Mouse (Mus musculus): ENCODE measurements around the gene Olfr283. TPM values are rescaled to one million over a fixed set of nuclear protein-coding genes. Genes with fewer than 3 reads are reported as not detected.

Olfr283 gene
- total RNA-seq, 2 experiments from 2014 or later = not detected

Other genes starting within 250 kb of the Olfr283 start
- 100 to 1,000 TPM; 102 to 106 TPM for gene Asb8, start 215.3 kb downstream of the Olfr283 start, total RNA-seq (2021)
- gene Ccdc184, start 213.8 kb downstream of the Olfr283 start, total RNA-seq (2021) = under 1 TPM; 0.81 to 0.91 TPM
- gene Olfr288, start 185.4 kb downstream of the Olfr283 start, total RNA-seq (2021) = not detected
- gene Gm44579, start 160.0 kb downstream of the Olfr283 start, total RNA-seq (2021) = not detected
- not detected for gene Olfr287, start 159.9 kb downstream of the Olfr283 start, total RNA-seq (2021)
- not detected for gene Olfr286, start 146.5 kb downstream of the Olfr283 start, total RNA-seq (2021)
- gene H1fnt, start 123.7 kb downstream of the Olfr283 start, total RNA-seq (2021) = not detected
- 1 to 10 TPM; 5.3 to 6.2 TPM for gene Zfp641, start 84.8 kb downstream of the Olfr283 start, total RNA-seq (2021)
- gene Olfr285, start 63.6 kb downstream of the Olfr283 start, total RNA-seq (2021) = not detected
- not detected for gene Olfr284, start 40.0 kb downstream of the Olfr283 start, total RNA-seq (2021)
- gene Olfr282, start 50.3 kb upstream of the Olfr283 start, total RNA-seq (2021) = not detected
- gene Olfr281, start 71.6 kb upstream of the Olfr283 start, total RNA-seq (2021) = not detected
- not detected for gene OR5BS1P, start 89.0 kb upstream of the Olfr283 start, total RNA-seq (2021)
- not detected for gene Lalba, start 101.8 kb upstream of the Olfr283 start, total RNA-seq (2021)
- gene Olfr279, start 111.5 kb upstream of the Olfr283 start, total RNA-seq (2021) = not detected
- gene Kansl2, start 153.3 kb upstream of the Olfr283 start, total RNA-seq (2021) = 10 to 100 TPM; 74.0 to 75.6 TPM
- gene Ccnt1, start 190.0 kb upstream of the Olfr283 start, total RNA-seq (2021) = 10 to 100 TPM; 31.0 to 31.9 TPM
- gene 4930415O20Rik, start 190.1 kb upstream of the Olfr283 start, total RNA-seq (2021) = 1 to 10 TPM in 1 of 2 experiments, under 1 TPM in 1; 0.68 to 1.0 TPM
- 100 to 1,000 TPM; 188 to 238 TPM for gene Adcy6, start 229.1 kb upstream of the Olfr283 start, total RNA-seq (2021)
- 1 to 10 TPM; 4.1 TPM for gene Cacnb3, start 249.9 kb upstream of the Olfr283 start, total RNA-seq (2021)